Mouse (Mus musculus): ENCODE measurements around the gene Ech1.

Ech1 gene

DNA sequence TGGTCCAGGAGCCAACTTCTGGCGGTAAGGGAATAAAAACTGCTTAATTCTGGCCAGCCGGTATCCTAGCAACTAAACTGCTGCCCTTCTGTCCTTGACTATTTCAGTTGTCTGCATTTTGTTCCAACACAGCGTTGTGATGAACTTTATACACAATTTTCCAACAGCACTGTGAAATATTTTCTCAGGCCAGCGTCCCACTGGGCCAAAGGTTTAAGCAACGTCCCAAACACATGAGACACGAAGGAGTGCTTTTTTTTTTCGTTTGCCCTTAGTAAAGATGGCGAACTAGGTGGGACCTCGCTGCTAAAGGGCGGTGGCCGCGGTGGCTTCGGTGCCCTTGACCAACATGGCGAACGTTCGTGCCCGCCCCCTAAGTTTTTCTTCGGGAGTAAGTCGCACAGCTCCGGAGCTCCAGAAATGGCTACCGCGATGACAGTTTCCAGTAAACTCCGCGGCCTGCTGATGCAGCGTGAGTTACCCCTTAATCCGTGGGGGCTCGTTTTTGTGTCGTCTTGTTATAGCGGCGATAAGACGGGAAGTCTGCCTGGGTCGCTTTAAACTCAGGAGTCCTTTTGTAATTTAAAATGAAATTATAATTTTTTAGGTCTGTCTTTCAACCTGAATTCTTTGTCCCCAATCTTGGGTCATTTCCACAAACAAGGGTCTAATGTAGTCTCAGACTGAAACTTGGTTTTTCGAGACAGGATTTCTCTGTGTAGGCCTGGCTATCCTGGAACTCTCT, at the start of gene Ech1:
TSS of gene Ech1 (plus strand) at position 277 of the 745 bp plus-strand sequence.
- in situ Hi-C loops (cut with MboI, MseI) = loop anchor here in 1 of 2 experiments (25.0 kb wide), 1 partner anchor 1587 kb away; the partner anchor contains the start of genes Hcst, Nfkbid and Tyrobp

DNA sequence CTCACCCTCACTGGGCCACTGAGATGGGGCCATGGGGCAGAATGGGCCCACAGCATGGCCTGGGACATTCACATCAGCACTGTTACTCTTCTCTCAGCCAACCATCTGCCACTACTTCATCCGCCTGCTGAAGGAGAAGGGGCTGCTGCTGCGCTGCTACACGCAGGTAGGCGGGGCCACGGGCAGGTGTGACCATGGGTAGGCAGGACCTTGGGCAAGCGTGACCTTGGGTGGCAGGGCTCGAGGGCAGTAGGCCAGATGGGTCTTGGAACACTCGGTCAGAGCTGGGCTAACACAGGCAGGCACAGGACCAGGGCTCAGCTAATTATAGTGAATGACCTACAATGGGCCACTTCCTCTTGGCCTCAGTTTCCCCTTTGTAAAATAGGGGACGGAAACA, 46.2 kb upstream of the Ech1 start:
- in situ Hi-C loops (cut with MboI, MseI) = no loop called here

GRCm38 (mm10) chr7:28780067-28780658, 44.9 kb upstream of the Ech1 start:
- in situ Hi-C loops (cut with MboI, MseI) = no loop called here

DNA sequence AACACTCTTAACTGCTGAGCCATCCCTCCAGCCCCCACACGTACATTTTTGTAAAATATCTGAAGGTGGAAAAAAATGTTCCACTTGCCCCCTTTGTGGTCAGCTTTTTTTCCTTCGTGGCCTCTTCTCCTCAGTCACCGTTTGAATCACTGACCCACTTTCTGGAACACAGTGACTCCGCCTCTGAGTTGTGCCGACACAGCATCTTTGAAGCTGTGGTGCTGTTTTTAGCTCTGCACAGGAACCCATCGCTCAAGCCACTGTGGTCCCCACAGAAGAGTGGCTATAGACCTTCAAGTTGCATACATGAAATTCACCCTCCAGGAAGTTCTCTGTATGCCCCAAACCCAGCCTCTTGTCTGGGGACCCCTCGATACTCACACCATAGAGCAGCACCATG, 44.2 kb upstream of the Ech1 start:
- in situ Hi-C loops (cut with MboI, MseI) = no loop called here

GRCm38 (mm10) chr7:28781261-28781663, 43.8 kb upstream of the Ech1 start:
- in situ Hi-C loops (cut with MboI, MseI) = no loop called here

- in situ Hi-C loops (cut with MboI, MseI) = no loop called here
These were observed 39.9 kb upstream of the Ech1 start for GRCm38 (mm10) chr7:28785161-28785560.

DNA sequence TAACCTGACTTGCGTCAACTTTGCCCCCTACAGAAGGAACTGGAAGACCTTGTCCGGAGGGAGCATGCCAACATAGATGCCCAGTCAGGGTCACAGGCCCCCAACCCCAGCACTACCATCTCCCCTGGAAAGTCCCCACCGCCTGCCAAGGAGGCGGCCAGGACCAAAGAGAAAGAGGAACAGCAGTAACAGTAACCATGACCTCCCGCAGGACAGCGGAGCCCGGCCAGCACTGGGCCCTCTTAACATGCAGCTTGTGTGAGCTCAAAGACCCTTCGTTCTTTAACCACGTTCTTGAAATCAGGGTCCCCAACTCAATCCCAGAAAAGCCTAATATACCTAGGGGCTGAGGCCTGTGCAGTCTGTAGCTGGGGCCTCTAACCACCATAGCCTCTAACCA, 37.1 kb upstream of the Ech1 start:
- in situ Hi-C loops (cut with MboI, MseI) = no loop called here

GRCm38 (mm10) chr7:28788307-28789195, 36.5 kb upstream of the Ech1 start, which contains the start of gene Rinl:
Gene Rinl, plus strand, starts transcription at chr7:28788969.
- in situ Hi-C loops (cut with MboI, MseI) = no loop called here

DNA sequence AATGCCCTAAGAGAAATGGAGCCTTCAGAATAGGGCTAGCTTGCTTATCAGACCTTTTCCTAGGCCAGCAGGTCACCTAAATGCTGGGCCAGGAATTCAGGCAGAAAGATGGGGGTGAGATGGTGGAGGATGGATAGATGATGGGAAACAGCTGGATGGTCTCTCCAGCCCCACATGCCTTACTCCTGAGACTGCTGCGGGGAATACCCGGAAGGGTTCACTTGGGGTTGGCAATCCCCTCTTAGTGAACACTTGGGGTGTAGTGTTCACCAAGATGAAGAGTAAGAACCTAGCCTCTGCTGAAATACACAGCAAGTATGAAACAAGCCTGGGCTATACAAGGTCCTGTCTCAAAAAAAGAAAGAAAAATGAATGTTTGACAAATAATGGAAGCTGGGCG, 35.8 kb upstream of the Ech1 start:
- in situ Hi-C loops (cut with MboI, MseI) = no loop called here

DNA sequence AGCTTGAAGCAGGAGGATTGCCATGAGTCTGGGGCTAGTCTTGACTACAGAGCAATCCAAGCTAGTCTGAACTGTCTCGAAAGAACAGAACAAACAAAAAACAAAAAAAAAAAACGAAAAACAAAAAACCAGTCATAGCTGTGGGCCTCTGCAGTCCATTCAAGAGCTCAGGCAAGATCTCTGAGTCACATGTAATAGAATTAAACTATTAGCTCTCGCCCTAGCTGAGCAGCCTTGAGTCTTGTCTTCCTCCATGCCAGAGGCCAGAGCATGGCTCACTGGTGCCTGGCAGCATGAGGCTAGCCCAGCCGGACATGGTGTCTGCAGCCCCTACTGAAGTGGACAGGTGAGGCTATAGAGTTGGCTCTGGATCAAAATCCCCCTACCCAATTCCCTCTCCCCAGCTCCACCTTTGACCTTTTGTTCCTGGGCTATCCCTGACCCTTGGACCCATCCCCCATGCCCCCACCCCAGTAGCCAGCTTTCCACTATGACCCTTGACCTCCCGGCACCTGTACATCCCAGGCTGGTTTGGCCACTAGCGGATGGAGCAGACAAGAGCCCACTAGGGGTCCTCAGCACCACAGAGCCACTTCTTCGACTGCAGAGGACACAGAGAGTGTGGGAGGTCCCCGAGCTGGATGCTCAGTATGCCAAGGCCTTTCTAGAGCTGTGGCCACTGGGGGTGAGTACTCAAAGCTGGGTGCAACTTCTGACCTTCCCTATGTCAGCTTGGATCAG, 34.8 kb upstream of the Ech1 start:
- in situ Hi-C loops (cut with MboI, MseI) = no loop called here

DNA sequence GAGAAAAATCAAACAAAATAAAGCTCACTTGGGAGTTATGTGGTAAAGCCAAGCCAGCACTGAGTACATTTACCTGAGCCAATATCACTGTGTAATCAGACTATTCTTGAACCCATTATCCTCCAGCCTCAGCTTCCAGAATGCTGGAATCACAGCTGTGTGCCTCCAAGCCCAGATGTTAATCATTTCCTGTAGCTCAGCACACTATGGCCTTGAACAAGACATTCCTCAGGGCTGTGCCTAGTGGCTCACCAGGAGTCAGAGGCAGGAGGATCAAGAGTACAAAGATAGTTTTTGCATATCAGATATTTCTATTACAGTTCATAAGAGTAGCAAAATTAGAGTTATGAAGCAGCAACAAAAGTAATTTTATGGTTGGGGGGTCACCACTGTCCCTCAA, 33.3 kb upstream of the Ech1 start:
- in situ Hi-C loops (cut with MboI, MseI) = no loop called here

DNA sequence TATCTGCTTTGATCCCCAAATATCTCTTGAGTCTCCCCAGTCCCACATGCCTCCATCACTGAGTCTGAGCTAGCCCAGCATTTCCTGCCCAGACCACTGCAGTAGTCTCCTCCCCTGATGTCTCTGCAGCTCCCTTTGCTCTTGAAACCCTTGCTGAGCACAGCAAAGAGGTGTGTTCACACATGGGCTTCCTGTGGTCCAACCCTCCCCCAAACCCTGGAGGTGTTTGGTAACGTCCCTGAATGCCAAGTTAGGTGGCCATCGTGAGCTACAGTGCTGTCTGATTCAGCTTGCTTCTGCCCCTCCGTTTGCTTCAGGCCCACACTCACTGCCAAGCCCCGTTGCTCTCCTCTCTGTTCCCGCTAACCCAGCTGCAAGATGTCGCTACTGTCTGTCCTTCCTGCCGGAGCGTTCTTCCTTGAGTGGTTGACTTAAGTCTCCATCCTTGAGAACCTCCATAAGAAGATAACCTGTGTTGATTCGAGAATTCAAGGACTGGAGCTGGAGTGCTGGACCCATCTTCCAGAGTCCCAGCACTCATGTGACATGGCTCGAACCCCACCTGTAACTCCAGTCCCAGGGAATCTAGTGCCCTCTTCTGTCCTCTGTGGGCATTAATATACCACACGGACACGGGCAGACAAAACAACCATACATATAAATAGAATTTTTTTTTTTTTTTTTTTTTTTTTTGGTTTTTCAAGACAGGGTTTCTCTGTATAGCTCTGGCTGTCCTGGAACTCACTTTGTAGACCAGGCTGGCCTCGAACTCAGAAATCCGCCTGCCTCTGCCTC, 32.4 kb upstream of the Ech1 start:
- in situ Hi-C loops (cut with MboI, MseI) = no loop called here

- in situ Hi-C loops (cut with MboI, MseI) = no loop called here
These were observed 31.2 kb upstream of the Ech1 start for GRCm38 (mm10) chr7:28793834-28794233.

DNA sequence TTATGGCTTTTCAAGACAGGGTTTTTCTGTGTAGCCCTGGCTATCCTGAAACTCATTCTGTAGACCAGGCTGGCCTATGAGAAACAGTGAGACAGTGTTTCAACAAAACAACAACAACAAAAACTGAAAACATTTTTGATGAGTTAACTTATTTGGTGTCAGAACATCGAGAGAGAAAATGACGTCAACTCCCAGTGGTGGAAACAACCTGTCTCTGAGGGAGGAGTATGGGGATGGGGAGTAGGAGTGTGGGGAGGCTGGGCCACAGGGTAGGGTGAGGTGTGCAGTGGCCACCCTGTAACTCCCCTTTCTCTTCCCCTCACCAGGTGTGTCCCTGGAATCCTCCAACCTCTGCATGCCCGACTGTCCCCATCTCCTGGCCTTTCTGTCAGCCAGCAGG, 30.5 kb upstream of the Ech1 start:
- in situ Hi-C loops (cut with MboI, MseI) = no loop called here

DNA sequence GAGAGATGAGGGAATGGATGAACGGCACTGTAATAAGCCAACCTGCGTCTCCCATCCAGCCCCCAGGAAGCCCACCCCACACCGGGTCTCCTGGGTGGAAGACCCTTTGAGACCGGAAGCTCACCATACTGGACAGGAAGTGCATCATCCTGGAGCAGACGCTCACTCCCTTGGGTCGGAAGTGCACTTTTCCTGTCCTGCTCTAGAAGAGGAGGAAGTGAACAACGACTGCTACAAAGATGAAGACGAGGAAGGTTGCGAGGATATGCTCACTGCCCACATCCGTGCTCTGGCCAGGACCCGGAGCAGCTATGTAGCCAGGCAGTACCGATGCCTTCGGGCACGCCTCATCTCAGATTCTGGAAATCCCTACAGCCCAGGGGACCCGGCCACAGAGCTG, 29.2 kb upstream of the Ech1 start:
- in situ Hi-C loops (cut with MboI, MseI) = loop anchor here (5.0 kb wide), 1 partner anchor 71 kb away; no protein-coding TSS in a partner anchor

- in situ Hi-C loops (cut with MboI, MseI) = loop anchor here (5.0 kb wide), 1 partner anchor 71 kb away; no protein-coding TSS in a partner anchor
These were observed 28.4 kb upstream of the Ech1 start for GRCm38 (mm10) chr7:28796562-28796975.

- in situ Hi-C loops (cut with MboI, MseI) = loop anchor here (5.0 to 25.0 kb wide), 2 partner anchors 67 to 1612 kb away; partner anchors contain the start of genes Hcst (in 1 of the 2), Nfkbid (in 1 of the 2) and Tyrobp (in 1 of the 2)
These were observed 25.0 kb upstream of the Ech1 start for GRCm38 (mm10) chr7:28799994-28800393.

DNA sequence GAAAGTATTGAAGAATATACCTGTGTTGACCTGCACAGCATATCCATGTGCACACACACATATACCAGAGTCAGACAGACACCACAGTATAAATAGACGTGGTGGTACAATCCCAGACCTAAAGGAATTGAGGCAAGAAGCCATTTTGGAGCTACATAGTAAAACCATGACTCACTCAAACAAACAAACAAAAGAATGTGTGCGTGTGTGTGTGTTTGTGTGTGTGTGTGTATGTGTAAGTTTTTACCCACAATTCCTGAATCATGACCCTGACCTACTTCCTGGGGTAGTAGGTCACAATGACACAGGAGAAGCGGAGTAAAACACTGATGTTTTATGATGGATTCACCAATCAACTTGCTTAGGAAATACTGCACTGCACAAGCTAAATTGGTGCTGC, 23.6 kb upstream of the Ech1 start:
- in situ Hi-C loops (cut with MboI, MseI) = loop anchor here in 1 of 2 experiments (25.0 kb wide), 1 partner anchor 1611 kb away; the partner anchor contains the start of genes Hcst, Nfkbid and Tyrobp

- in situ Hi-C loops (cut with MboI, MseI) = loop anchor here in 1 of 2 experiments (25.0 kb wide), 1 partner anchor 1610 kb away; the partner anchor contains the start of genes Hcst, Nfkbid and Tyrobp
These were observed 22.9 kb upstream of the Ech1 start for GRCm38 (mm10) chr7:28801901-28802670.

All from T-helper 17 cell (primary cell).